Mouse (Mus musculus): ENCODE results near the gene Srrm2. TPM values are rescaled to one million over a fixed set of nuclear protein-coding genes. Genes with fewer than 3 reads are reported as not detected.
A peak's percentile ranks its signal among the peaks of the same experiment; 100 is the strongest.

Gene Srrm2
- polyA plus RNA-seq, 1 experiment, result 58.2 TPM

GRCm38 (mm10) chr17:23857193-23857592 lies 66.9 kb downstream of the Srrm2 start:
- H3K4me3 ChIP-seq, result no peak overlapping the region
- no peak for TF ChIP-seq E2F4 (IDR thresholded peaks at IDR 0.05; ENCODE audit: insufficient read depth)
- TF ChIP-seq POLR2AphosphoS2 (IDR thresholded peaks at IDR 0.05; ENCODE audit: insufficient read length, low read depth), result no peak
- TF ChIP-seq MYOG (IDR thresholded peaks at IDR 0.05; ENCODE audit: control insufficient read depth in 1 of 3, insufficient read depth in 1 of 3, insufficient read length in 2 of 3, low read depth in 2 of 3), result no peak
- TF ChIP-seq REST (IDR thresholded peaks at IDR 0.05; ENCODE audit: insufficient read depth, insufficient read length), result no peak
- TF ChIP-seq USF1 (IDR thresholded peaks at IDR 0.05; ENCODE audit: low read depth), result no peak
- TF ChIP-seq TCF12 (IDR thresholded peaks at IDR 0.05; ENCODE audit: insufficient read depth, poor library complexity, severe bottlenecking), result no peak
- TF ChIP-seq POLR2A (IDR thresholded peaks at IDR 0.05; ENCODE audit: insufficient read length, low read depth), result no peak
- no peak for TF ChIP-seq CEBPB (IDR thresholded peaks at IDR 0.05; ENCODE audit: insufficient read depth, poor library complexity, severe bottlenecking)
- no peak for TF ChIP-seq MYOD1 (IDR thresholded peaks at IDR 0.05; ENCODE audit: control insufficient read depth in 1 of 3, insufficient read length in 2 of 3, low read depth in 2 of 3)
- TF ChIP-seq SRF (IDR thresholded peaks at IDR 0.05; ENCODE audit: control insufficient read depth, insufficient read length, low read depth), result no peak

GRCm38 (mm10) chr17:23857913-23858312 lies 67.6 kb downstream of the Srrm2 start:
- TF ChIP-seq MYOD1 (IDR thresholded peaks at IDR 0.05; ENCODE audit: control insufficient read depth in 1 of 3, insufficient read length in 2 of 3, low read depth in 2 of 3), result no peak
- TF ChIP-seq POLR2AphosphoS2 (IDR thresholded peaks at IDR 0.05; ENCODE audit: insufficient read length, low read depth), result no peak
- no peak for TF ChIP-seq SRF (IDR thresholded peaks at IDR 0.05; ENCODE audit: control insufficient read depth, insufficient read length, low read depth)
- no peak for TF ChIP-seq MYOG (IDR thresholded peaks at IDR 0.05; ENCODE audit: control insufficient read depth in 1 of 3, insufficient read depth in 1 of 3, insufficient read length in 2 of 3, low read depth in 2 of 3)
- no peak for TF ChIP-seq REST (IDR thresholded peaks at IDR 0.05; ENCODE audit: insufficient read depth, insufficient read length)
- no peak for TF ChIP-seq USF1 (IDR thresholded peaks at IDR 0.05; ENCODE audit: low read depth)
- no peak for TF ChIP-seq TCF12 (IDR thresholded peaks at IDR 0.05; ENCODE audit: insufficient read depth, poor library complexity, severe bottlenecking)
- H3K36me3 ChIP-seq (ENCODE audit: control insufficient read depth, insufficient read depth), result no peaks in the 10 kb centered on the region
- H3ac ChIP-seq (ENCODE audit: control insufficient read depth, insufficient read length), result no peak overlapping the region
- H3K4me3 ChIP-seq, result no peak overlapping the region
- no peaks in the 10 kb centered on the region for H3K79me2 ChIP-seq (ENCODE audit: control insufficient read depth, insufficient read depth)
- H3K4me2 ChIP-seq (ENCODE audit: low read depth), result no peak overlapping the region
- no peaks in the 10 kb centered on the region for H3K27me3 ChIP-seq (ENCODE audit: control insufficient read depth, insufficient read depth, insufficient read length)

More at GRCm38 (mm10) chr17:23857193-23857592, 66.9 kb downstream of the Srrm2 start:
- peak overlapping the region; percentile 18 for H3K4me2 ChIP-seq (ENCODE audit: low read depth)
- H3K36me3 ChIP-seq (ENCODE audit: control insufficient read depth, insufficient read depth), result no peaks in the 10 kb centered on the region
- H3K79me2 ChIP-seq (ENCODE audit: control insufficient read depth, insufficient read depth), result no peaks in the 10 kb centered on the region
- no peak overlapping the region for H3ac ChIP-seq (ENCODE audit: control insufficient read depth, insufficient read length)
- no peaks in the 10 kb centered on the region for H3K27me3 ChIP-seq (ENCODE audit: control insufficient read depth, insufficient read depth, insufficient read length)

GRCm38 (mm10) chr17:23862926-23863325 lies 72.6 kb downstream of the Srrm2 start:
- H3K79me2 ChIP-seq (ENCODE audit: control insufficient read depth, insufficient read depth), result no peaks in the 10 kb centered on the region
- H3ac ChIP-seq (ENCODE audit: control insufficient read depth, insufficient read length), result no peak overlapping the region
- no peak overlapping the region for H3K4me2 ChIP-seq (ENCODE audit: low read depth)
- H3K27me3 ChIP-seq (ENCODE audit: control insufficient read depth, insufficient read depth, insufficient read length), result peaks cover 5% of the 10 kb centered on the region
- TF ChIP-seq SRF (IDR thresholded peaks at IDR 0.05; ENCODE audit: control insufficient read depth, insufficient read length, low read depth), result no peak
- no peak for TF ChIP-seq TCF3 (IDR thresholded peaks at IDR 0.05; ENCODE audit: insufficient read length, low read depth)
- TF ChIP-seq E2F4 (IDR thresholded peaks at IDR 0.05; ENCODE audit: insufficient read depth), result no peak
- no peak for TF ChIP-seq CEBPB (IDR thresholded peaks at IDR 0.05; ENCODE audit: insufficient read depth, poor library complexity, severe bottlenecking)
- TF ChIP-seq REST (IDR thresholded peaks at IDR 0.05; ENCODE audit: insufficient read depth, insufficient read length), result no peak
- TF ChIP-seq POLR2AphosphoS2 (IDR thresholded peaks at IDR 0.05; ENCODE audit: insufficient read length, low read depth), result no peak
- TF ChIP-seq MYOG (IDR thresholded peaks at IDR 0.05; ENCODE audit: control insufficient read depth in 1 of 3, insufficient read depth in 1 of 3, insufficient read length in 2 of 3, low read depth in 2 of 3), result no peak
- no peak for TF ChIP-seq MYOD1 (IDR thresholded peaks at IDR 0.05; ENCODE audit: control insufficient read depth in 1 of 3, insufficient read length in 2 of 3, low read depth in 2 of 3)
- TF ChIP-seq POLR2A (IDR thresholded peaks at IDR 0.05; ENCODE audit: insufficient read length, low read depth), result no peak
- no peak for TF ChIP-seq MAX (IDR thresholded peaks at IDR 0.05; ENCODE audit: low read depth)
- TF ChIP-seq TCF12 (IDR thresholded peaks at IDR 0.05; ENCODE audit: insufficient read depth, poor library complexity, severe bottlenecking), result no peak
- no peaks in the 10 kb centered on the region for H3K36me3 ChIP-seq (ENCODE audit: control insufficient read depth, insufficient read depth)
- H3K4me3 ChIP-seq, result no peak overlapping the region

GRCm38 (mm10) chr17:23867756-23868155 lies 77.4 kb downstream of the Srrm2 start, which contains the start of gene Prss21:
Gene Prss21 (plus strand): TSS chr17:23868056.
- TF ChIP-seq SRF (IDR thresholded peaks at IDR 0.05; ENCODE audit: control insufficient read depth, insufficient read length, low read depth) (no peak), MYOD1 (IDR thresholded peaks at IDR 0.05; ENCODE audit: control insufficient read depth in 1 of 3, insufficient read length in 2 of 3, low read depth in 2 of 3) (no peak), MYOG (IDR thresholded peaks at IDR 0.05; ENCODE audit: control insufficient read depth in 1 of 3, insufficient read depth in 1 of 3, insufficient read length in 2 of 3, low read depth in 2 of 3) (no peak)
- Histone ChIP-seq H3K36me3 (ENCODE audit: control insufficient read depth, insufficient read depth) (no peaks in the 10 kb centered on the region), H3K79me2 (ENCODE audit: control insufficient read depth, insufficient read depth) (no peaks in the 10 kb centered on the region), H3K27me3 (ENCODE audit: control insufficient read depth, insufficient read depth, insufficient read length) (peaks cover 21% of the 10 kb centered on the region), H3ac (ENCODE audit: control insufficient read depth, insufficient read length) (no peak within 1 kb of the TSS), H3K4me2 (ENCODE audit: low read depth) (no peak within 1 kb of the TSS), H3K4me3 (no peak within 1 kb of the TSS)

GRCm38 (mm10) chr17:23868513-23868912 lies 78.2 kb downstream of the Srrm2 start:
- Histone ChIP-seq H3K79me2 (ENCODE audit: control insufficient read depth, insufficient read depth) (no peaks in the 10 kb centered on the region), H3K27me3 (ENCODE audit: control insufficient read depth, insufficient read depth, insufficient read length) (peaks cover 21% of the 10 kb centered on the region), H3ac (ENCODE audit: control insufficient read depth, insufficient read length) (no peak overlapping the region), H3K4me2 (ENCODE audit: low read depth) (no peak overlapping the region), H3K36me3 (ENCODE audit: control insufficient read depth, insufficient read depth) (no peaks in the 10 kb centered on the region), H3K4me3 (no peak overlapping the region)
- TF ChIP-seq USF1 (IDR thresholded peaks at IDR 0.05; ENCODE audit: low read depth) (no peak), CEBPB (IDR thresholded peaks at IDR 0.05; ENCODE audit: insufficient read depth, poor library complexity, severe bottlenecking) (no peak), REST (IDR thresholded peaks at IDR 0.05; ENCODE audit: insufficient read depth, insufficient read length) (no peak), E2F4 (IDR thresholded peaks at IDR 0.05; ENCODE audit: insufficient read depth) (no peak), TCF12 (IDR thresholded peaks at IDR 0.05; ENCODE audit: insufficient read depth, poor library complexity, severe bottlenecking) (no peak), TCF3 (IDR thresholded peaks at IDR 0.05; ENCODE audit: insufficient read length, low read depth) (no peak), POLR2A (IDR thresholded peaks at IDR 0.05; ENCODE audit: insufficient read length, low read depth) (no peak)

Other genes with a start within 250 kb of the Srrm2 start
- gene Zfp213, start 226.3 kb upstream of the Srrm2 start, polyA plus RNA-seq (2012; fragmentation: generic; extraction: Trizol), result 9.9 TPM
- 5.1 TPM for gene Zfp13, start 191.0 kb upstream of the Srrm2 start, polyA plus RNA-seq (2012; fragmentation: generic; extraction: Trizol)
- gene Zscan10, start 189.7 kb upstream of the Srrm2 start, polyA plus RNA-seq (2012; fragmentation: generic; extraction: Trizol), result 0.02 TPM
- not detected for gene Mmp25, start 145.3 kb upstream of the Srrm2 start, polyA plus RNA-seq (2012; fragmentation: generic; extraction: Trizol)
- gene Bicdl2, start 130.0 kb upstream of the Srrm2 start, polyA plus RNA-seq (2012; fragmentation: generic; extraction: Trizol), result 0.14 TPM
- gene Hcfc1r1, start 116.9 kb upstream of the Srrm2 start, polyA plus RNA-seq (2012; fragmentation: generic; extraction: Trizol), result 199 TPM
- gene Thoc6, start 116.7 kb upstream of the Srrm2 start, polyA plus RNA-seq (2012; fragmentation: generic; extraction: Trizol), result 30.1 TPM
- 328 TPM for gene Tnfrsf12a, start 113.1 kb upstream of the Srrm2 start, polyA plus RNA-seq (2012; fragmentation: generic; extraction: Trizol)
- gene Cldn6, start 111.3 kb upstream of the Srrm2 start, polyA plus RNA-seq (2012; fragmentation: generic; extraction: Trizol), result not detected
- 0.24 TPM for gene Cldn9, start 106.5 kb upstream of the Srrm2 start, polyA plus RNA-seq (2012; fragmentation: generic; extraction: Trizol)
- 0.40 TPM for gene 1520401A03Rik, start 67.7 kb upstream of the Srrm2 start, polyA plus RNA-seq (2012; fragmentation: generic; extraction: Trizol)
- 11.5 TPM for gene Pkmyt1, start 64.2 kb upstream of the Srrm2 start, polyA plus RNA-seq (2012; fragmentation: generic; extraction: Trizol)
- gene Paqr4, start 49.7 kb upstream of the Srrm2 start, polyA plus RNA-seq (2012; fragmentation: generic; extraction: Trizol), result 15.4 TPM
- gene Kremen2, start 44.7 kb upstream of the Srrm2 start, polyA plus RNA-seq (2012; fragmentation: generic; extraction: Trizol), result 0.88 TPM
- gene Flywch1, start 18.9 kb upstream of the Srrm2 start, polyA plus RNA-seq (2012; fragmentation: generic; extraction: Trizol), result 43.5 TPM
- 0.42 TPM for gene Flywch2, start 4.5 kb upstream of the Srrm2 start, polyA plus RNA-seq (2012; fragmentation: generic; extraction: Trizol)
- gene Elob, start 38.6 kb downstream of the Srrm2 start, polyA plus RNA-seq (2012; fragmentation: generic; extraction: Trizol), result 986 TPM
- not detected for gene Prss33, start 45.5 kb downstream of the Srrm2 start, polyA plus RNA-seq (2012; fragmentation: generic; extraction: Trizol)
- gene Prss32, start 53.3 kb downstream of the Srrm2 start, polyA plus RNA-seq (2012; fragmentation: generic; extraction: Trizol), result 0.04 TPM
- 0.05 TPM for gene Prss41, start 53.6 kb downstream of the Srrm2 start, polyA plus RNA-seq (2012; fragmentation: generic; extraction: Trizol)
- not detected for gene Prss21, start 77.5 kb downstream of the Srrm2 start, polyA plus RNA-seq (2012; fragmentation: generic; extraction: Trizol)
- gene Dcpp1, start 90.3 kb downstream of the Srrm2 start, polyA plus RNA-seq (2012; fragmentation: generic; extraction: Trizol), result not detected
- not detected for gene Dcpp2, start 90.3 kb downstream of the Srrm2 start, polyA plus RNA-seq (2012; fragmentation: generic; extraction: Trizol)
- gene Dcpp3, start 126.9 kb downstream of the Srrm2 start, polyA plus RNA-seq (2012; fragmentation: generic; extraction: Trizol), result not detected
- gene Sbp, start 151.1 kb downstream of the Srrm2 start, polyA plus RNA-seq (2012; fragmentation: generic; extraction: Trizol), result not detected
- gene Sbpl, start 164.7 kb downstream of the Srrm2 start, polyA plus RNA-seq (2012; fragmentation: generic; extraction: Trizol), result not detected
- gene Prss30, start 190.0 kb downstream of the Srrm2 start, polyA plus RNA-seq (2012; fragmentation: generic; extraction: Trizol), result 0.06 TPM
- gene Prss22, start 207.6 kb downstream of the Srrm2 start, polyA plus RNA-seq (2012; fragmentation: generic; extraction: Trizol), result 0.04 TPM
- 0.14 TPM for gene Prss27, start 247.6 kb downstream of the Srrm2 start, polyA plus RNA-seq (2012; fragmentation: generic; extraction: Trizol)

All from myocyte (in vitro differentiated cells).